27 mouse cellular contexts compared by ENCODE assay signal in genomic region chr7:63949176-63949575, GRCm38 (mm10). TPM values are rescaled to one million over a fixed set of nuclear protein-coding genes. Genes with fewer than 3 reads are reported as not detected.
DNase-seq lines count a peak whose midpoint lies in the region; TF ChIP-seq lines count a peak whose summit lies in the region.
"Had no signal": no experiment of that assay in that cellular context is flagged by ENCODE, and none has a peak within 500 bp of the region (broad histone marks: within the 10 kb centered on the region; RNA-seq: fewer than 3 reads in every experiment).

No protein-coding gene starts in this region.

- peak; percentile 50 to 71 for DNase-seq in cerebellum, postnatal 10 days
- DNase-seq in cerebellum, adult 2 months, result no peak
- DNase-seq in thymus, adult 2 months, result no peak
- no peak for DNase-seq in thymus, postnatal 0 days (ENCODE audit: low spot score)
- DNase-seq in ES-E14 (ENCODE audit: low read depth, low spot score), result no peak
- DNase-seq in retina, postnatal 1 day, result no peak
- DNase-seq in neural tube, embryonic 10.5 days (ENCODE audit: extremely low spot score, low spot score), result no peak
- DNase-seq: adrenal gland, adult 2 months; adrenal gland, adult 8-10 months; adrenal gland, postnatal 10 days; adrenal gland, postnatal 14 days; adrenal gland, postnatal 25 days; adrenal gland, postnatal 36 days; B cell, adult 2 months; cerebellum, adult 11 months; cerebellum, adult 11-12 months; cerebellum, adult 18-20 months; cerebellum, adult 8-10 months had no signal

- WGBS in cerebellum, adult 2 months, result 82% methylated on average over 3 of the region's 3 CpGs
- WGBS in thymus, adult 2 months, result 94% methylated on average over 3 of the region's 3 CpGs

- TF ChIP-seq POLR2A in cerebellum, adult 2 months (IDR thresholded peaks at IDR 0.05; ENCODE audit: borderline replicate concordance, insufficient read depth, low read length), result no peak
- TF ChIP-seq POLR2A in thymus, adult 2 months (IDR thresholded peaks at IDR 0.05; ENCODE audit: control insufficient read depth, extremely low read depth, insufficient read depth, low read length, poor library complexity), result no peak
- TF ChIP-seq POLR2A in ES-Bruce4 (IDR thresholded peaks at IDR 0.05; ENCODE audit: insufficient read depth, low read length), result no peak

- no peak for TF ChIP-seq CTCF in cerebellum, adult 2 months (IDR thresholded peaks at IDR 0.05; ENCODE audit: borderline replicate concordance, insufficient read depth, low read depth, low read length)
- no peak for TF ChIP-seq CTCF in thymus, adult 2 months (IDR thresholded peaks at IDR 0.05; ENCODE audit: borderline replicate concordance, control insufficient read depth, extremely low read depth, insufficient read depth, low read length, poor library complexity)
- no peak for TF ChIP-seq CTCF in ES-Bruce4 (IDR thresholded peaks at IDR 0.05; ENCODE audit: low read depth, low read length)

- H3K9me3 ChIP-seq in ES-Bruce4 (replicated peaks; ENCODE audit: control insufficient read depth, insufficient read depth, low read length, poor library complexity, severe bottlenecking) (no peaks in the 10 kb centered on the region), ES-E14 (ENCODE audit: control insufficient read depth, insufficient read depth, low read depth, low read length) (no peaks in the 10 kb centered on the region)
- H3K9me3 ChIP-seq: G1E had no signal

- TF ChIP-seq EP300 in ES-Bruce4 (IDR thresholded peaks at IDR 0.05; ENCODE audit: insufficient read depth, low read depth, low read length), result 0 out of 2 replicates have a peak, but pooled peaks have one; percentile 7

- H3K9ac ChIP-seq in ES-Bruce4 (ENCODE audit: low read depth, poor library complexity, severe bottlenecking) (no peak overlapping the region), ES-E14 (ENCODE audit: insufficient read depth, low read depth, low read length, poor library complexity, severe bottlenecking) (no peak overlapping the region)

- in situ Hi-C loops in ES-E14 (cut with MboI; ENCODE audit: low sequenced_read_pairs in 2 of 2, unreplicated experiment in 2 of 2), result no loop called here

- no peak overlapping the region for H3K27ac ChIP-seq in cerebellum, adult 2 months (ENCODE audit: insufficient read depth, low read length)
- H3K27ac ChIP-seq in thymus, adult 2 months (ENCODE audit: control insufficient read depth, insufficient read depth, low read length), result peak overlapping the region; percentile 62
- H3K27ac ChIP-seq in ES-Bruce4 (ENCODE audit: insufficient read depth, low read length) (peak overlapping the region; percentile 96), ES-E14 (ENCODE audit: insufficient read depth, low read depth, low read length, poor library complexity, severe bottlenecking) (peak overlapping the region; percentile 76)

- no peaks in the 10 kb centered on the region for H3K27me3 ChIP-seq in cerebellum, adult 2 months (ENCODE audit: control insufficient read depth, insufficient read depth, low read length)
- no peaks in the 10 kb centered on the region for H3K27me3 ChIP-seq in thymus, adult 2 months (ENCODE audit: control insufficient read depth, insufficient read depth, low read length)
- no peaks in the 10 kb centered on the region for H3K27me3 ChIP-seq in ES-Bruce4 (ENCODE audit: control insufficient read depth, insufficient read depth, low read length, poor library complexity, severe bottlenecking)
- H3K27me3 ChIP-seq: Patski had no signal

- peaks cover 15% of the 10 kb centered on the region for H3K4me1 ChIP-seq in cerebellum, adult 2 months (ENCODE audit: control insufficient read depth, insufficient read depth, low read length)
- peaks cover 36% of the 10 kb centered on the region for H3K4me1 ChIP-seq in thymus, adult 2 months (replicated peaks; ENCODE audit: control insufficient read depth, insufficient read depth, low read length)
- H3K4me1 ChIP-seq in ES-Bruce4 (ENCODE audit: control insufficient read depth, insufficient read depth, low read length) (peaks cover 27% of the 10 kb centered on the region), ES-E14 (ENCODE audit: control insufficient read depth in 2 of 2, insufficient read depth in 2 of 2, low read length in 2 of 2, poor library complexity in 1 of 2) (peaks cover 23 to 49% of the 10 kb centered on the region in 2 experiments)

- no peak overlapping the region for H3K4me3 ChIP-seq in cerebellum, adult 2 months (replicated peaks; ENCODE audit: insufficient read depth, low read depth, low read length)
- no peak overlapping the region for H3K4me3 ChIP-seq in thymus, adult 2 months (ENCODE audit: control insufficient read depth, insufficient read depth, low read length)
- H3K4me3 ChIP-seq in ES-Bruce4 (ENCODE audit: low read depth, low read length) (no peak overlapping the region), ES-E14 (ENCODE audit: insufficient read depth in 1 of 2, low read depth in 1 of 2, low read length in 2 of 2, poor library complexity in 1 of 2, severe bottlenecking in 1 of 2) (no peak overlapping the region)

- H3K36me3 ChIP-seq in thymus, adult 2 months (ENCODE audit: control insufficient read depth, insufficient read depth, low read length), result no peaks in the 10 kb centered on the region
- H3K36me3 ChIP-seq in ES-Bruce4 (ENCODE audit: control insufficient read depth, insufficient read depth, low read length, poor library complexity, severe bottlenecking), result no peaks in the 10 kb centered on the region
- no peaks in the 10 kb centered on the region for H3K36me3 ChIP-seq in ES-E14 (ENCODE audit: control insufficient read depth, insufficient read depth, low read length, poor library complexity, severe bottlenecking)
- H3K36me3 ChIP-seq: G1E had no signal

TF ChIP-seq in ES-E14, 5 proteins besides CTCF, POLR2A, EP300 and RAD21:
- no peak for TF ChIP-seq ZC3H11A (IDR thresholded peaks at IDR 0.05; ENCODE audit: borderline replicate concordance, low read depth, low read length)
- no peak for TF ChIP-seq HCFC1 (IDR thresholded peaks at IDR 0.05; ENCODE audit: borderline replicate concordance, insufficient read depth, low read length)
- TF ChIP-seq MAFK (IDR thresholded peaks at IDR 0.05; ENCODE audit: insufficient read depth, low read depth, low read length), result no peak
- no peak for TF ChIP-seq ZNF384 (IDR thresholded peaks at IDR 0.05; ENCODE audit: low read depth, low read length)
- no peak for TF ChIP-seq CHD2 (IDR thresholded peaks at IDR 0.05; ENCODE audit: low read depth, low read length)

RNA-seq across cellular contexts. Expression of gene Klf13, which starts 10.5 kb away (rescaled TPM):
- polyA plus RNA-seq in cerebellum, adult 2 months (2012; rRNA removed), result 60.8 and 68.9 TPM in 2 replicates
- 172 and 234 TPM in 2 replicates for polyA plus RNA-seq in thymus, adult 2 months (2012; rRNA removed)
- 95.1 and 134 TPM in 2 replicates for polyA plus RNA-seq in thymus, postnatal 0 days (2015; fragmentation: Nextera tagmentation; extraction: Ambion mirVana)
- polyA plus RNA-seq in ES-Bruce4 (2011; ENCODE audit: insufficient read depth, insufficient read length, low read depth, missing spikeins), result 36.5 and 38.2 TPM in 2 replicates
- total RNA-seq in ES-E14 (2012; rRNA removed), result 25.8 and 29.4 TPM in 2 replicates

RNA-seq across cellular contexts. Expression of gene E030018B13Rik, which starts 32.5 kb away (rescaled TPM):
- polyA plus RNA-seq in cerebellum, adult 2 months (2012; rRNA removed), result not detected in 2 replicates
- not detected in 2 replicates for polyA plus RNA-seq in thymus, adult 2 months (2012; rRNA removed)
- 0.21 and 0.40 TPM in 2 replicates for polyA plus RNA-seq in thymus, postnatal 0 days (2015; fragmentation: Nextera tagmentation; extraction: Ambion mirVana)
- not detected in 2 replicates for polyA plus RNA-seq in ES-Bruce4 (2011; ENCODE audit: insufficient read depth, insufficient read length, low read depth, missing spikeins)
- 0.21 TPM in 1 of 2 replicates, not detected in the other for total RNA-seq in ES-E14 (2012; rRNA removed)
- total RNA-seq: adrenal gland, adult 18-20 months; adrenal gland, adult 2 months; adrenal gland, postnatal 10 days; adrenal gland, postnatal 14 days; adrenal gland, postnatal 25 days; adrenal gland, postnatal 36 days; adrenal gland, postnatal 4 days; CH12.LX; G1E; MEL had no signal
- polyA plus RNA-seq: adrenal gland, adult 2 months; brain, embryonic 14.5 days; CD4-positive, CD25-positive, alpha-beta regulatory T cell, adult 4 months; G1E; Patski had no signal

Comparison
In these comparisons a context has a peak if more than half of its experiments do, and no peak if none do; other contexts are left out.
1. DNase-seq: peak in cerebellum, postnatal 10 days (2 of 2); none in cerebellum, adult 2 months (0 of 2), thymus, adult 2 months (single experiment), thymus, postnatal 0 days (single experiment), ES-E14 (single experiment), retina, postnatal 1 day (single experiment) and neural tube, embryonic 10.5 days (single experiment).